Mouse (Mus musculus): Measurements from ENCODE around the gene Ngfr.
A peak's percentile ranks its signal among the peaks of the same experiment; 100 is the strongest.

Gene Ngfr

DNA sequence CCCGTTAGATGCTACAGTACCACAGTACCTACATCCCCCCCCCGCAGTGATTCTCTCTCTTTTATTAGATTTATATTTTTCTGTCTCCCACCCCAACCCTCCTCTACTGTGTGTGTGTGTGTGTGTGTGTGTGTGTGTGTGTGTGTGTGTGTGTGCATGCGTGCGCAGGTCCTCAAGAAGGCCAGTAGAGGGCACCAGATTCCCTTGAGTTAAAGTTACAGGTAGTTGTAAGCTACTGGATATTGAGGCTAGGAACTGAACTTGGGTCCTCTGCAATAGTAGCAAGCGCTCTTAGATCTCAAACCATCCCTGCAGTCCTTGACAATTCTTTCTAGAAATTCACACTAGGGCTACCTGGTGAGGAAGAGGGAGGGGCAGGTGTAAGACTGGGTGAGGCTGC lies 23.7 kb downstream of the Ngfr start:
- no peak for DNase-seq

GRCm38 (mm10) chr11:95560773-95561172 lies 26.8 kb downstream of the Ngfr start:
- DNase-seq = no peak

DNA sequence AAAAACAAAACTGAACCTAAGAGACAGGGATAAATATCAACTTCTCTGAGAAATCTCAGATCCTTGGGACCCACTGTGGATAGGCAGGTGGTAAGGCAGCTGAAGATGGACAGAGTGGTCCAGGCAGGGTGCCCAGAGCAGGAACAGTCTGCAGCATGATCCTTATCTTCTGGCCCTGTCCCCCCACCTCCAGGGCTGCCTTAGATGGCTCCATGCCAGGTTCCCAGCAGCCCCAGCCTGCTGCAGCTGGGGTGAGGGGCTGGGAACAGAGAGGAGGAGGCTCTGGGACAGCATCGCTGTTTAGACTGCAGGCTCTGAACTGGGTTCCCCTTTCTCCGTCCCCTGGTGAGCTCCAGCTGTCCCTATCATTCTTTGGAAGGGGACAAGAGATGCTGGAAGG lies 27.8 kb downstream of the Ngfr start:
- no peak for DNase-seq

DNA sequence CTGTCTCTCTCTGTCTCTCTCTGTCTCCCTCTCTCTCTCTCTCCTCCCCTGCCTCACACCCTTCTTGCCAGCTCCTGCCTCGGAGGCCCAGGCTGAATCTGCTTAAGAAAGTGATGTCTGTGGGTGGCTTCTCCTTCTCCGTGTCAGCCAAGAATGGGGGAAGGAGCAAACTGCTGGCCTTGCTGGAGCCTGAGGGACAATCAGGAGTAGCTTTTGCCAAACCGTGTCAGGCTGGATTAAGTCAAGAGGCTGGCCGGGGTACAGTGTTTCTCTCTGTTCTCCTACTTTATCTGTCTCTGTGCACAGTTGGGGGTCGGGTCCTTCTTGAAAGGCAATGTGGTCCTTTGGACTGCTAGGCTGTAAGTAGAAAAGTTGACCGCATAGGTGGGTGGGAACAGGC lies 29.8 kb downstream of the Ngfr start:
- DNase-seq = no peak

GRCm38 (mm10) chr11:95557032-95557431 lies 30.5 kb downstream of the Ngfr start:
- DNase-seq = no peak

- no peak for DNase-seq
These were observed 32.3 kb downstream of the Ngfr start for GRCm38 (mm10) chr11:95555279-95555678.

GRCm38 (mm10) chr11:95550301-95551021 lies 37.1 kb downstream of the Ngfr start:
- no peak for DNase-seq

DNA sequence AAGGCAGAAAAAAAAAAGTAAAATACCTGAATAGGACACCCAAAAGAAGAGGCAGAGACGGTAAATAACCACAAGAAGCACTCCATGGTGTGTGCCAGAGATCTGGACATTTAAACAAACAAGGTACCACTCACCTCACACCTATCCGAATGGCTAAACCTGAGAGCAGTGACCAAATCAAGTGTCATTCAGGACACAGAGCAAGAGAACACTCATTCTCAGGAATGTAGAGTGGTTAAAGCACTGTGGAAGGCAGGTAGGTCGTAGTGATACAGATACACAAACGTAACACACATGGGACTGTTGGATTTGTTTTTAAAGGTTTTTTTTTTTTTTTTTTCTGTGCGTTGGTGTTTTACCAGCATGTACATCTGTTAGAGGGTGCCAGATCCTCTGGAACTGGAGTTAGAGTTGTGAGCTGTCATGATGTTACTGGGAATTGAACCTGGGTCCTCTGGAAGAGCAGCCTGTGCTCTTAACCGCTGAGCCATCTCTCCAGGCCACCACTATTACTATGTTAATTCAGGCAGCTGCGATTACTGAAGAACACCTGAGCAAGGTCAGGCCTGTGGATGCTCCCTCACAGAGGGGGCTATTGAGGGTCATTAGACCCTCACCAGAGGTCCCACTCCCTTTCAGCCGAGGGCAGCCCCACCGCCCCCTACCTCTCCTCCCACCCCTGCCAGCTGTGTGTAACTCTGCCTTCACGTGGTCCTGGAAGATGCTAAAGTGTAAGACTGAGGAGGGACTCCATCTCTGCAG lies 41.3 kb downstream of the Ngfr start:
- no peak for DNase-seq

- no peak for DNase-seq
These were observed 42.8 kb downstream of the Ngfr start for GRCm38 (mm10) chr11:95544546-95545327.

- DNase-seq = no peak
These were observed 46.7 kb downstream of the Ngfr start for GRCm38 (mm10) chr11:95540637-95541385.

DNA sequence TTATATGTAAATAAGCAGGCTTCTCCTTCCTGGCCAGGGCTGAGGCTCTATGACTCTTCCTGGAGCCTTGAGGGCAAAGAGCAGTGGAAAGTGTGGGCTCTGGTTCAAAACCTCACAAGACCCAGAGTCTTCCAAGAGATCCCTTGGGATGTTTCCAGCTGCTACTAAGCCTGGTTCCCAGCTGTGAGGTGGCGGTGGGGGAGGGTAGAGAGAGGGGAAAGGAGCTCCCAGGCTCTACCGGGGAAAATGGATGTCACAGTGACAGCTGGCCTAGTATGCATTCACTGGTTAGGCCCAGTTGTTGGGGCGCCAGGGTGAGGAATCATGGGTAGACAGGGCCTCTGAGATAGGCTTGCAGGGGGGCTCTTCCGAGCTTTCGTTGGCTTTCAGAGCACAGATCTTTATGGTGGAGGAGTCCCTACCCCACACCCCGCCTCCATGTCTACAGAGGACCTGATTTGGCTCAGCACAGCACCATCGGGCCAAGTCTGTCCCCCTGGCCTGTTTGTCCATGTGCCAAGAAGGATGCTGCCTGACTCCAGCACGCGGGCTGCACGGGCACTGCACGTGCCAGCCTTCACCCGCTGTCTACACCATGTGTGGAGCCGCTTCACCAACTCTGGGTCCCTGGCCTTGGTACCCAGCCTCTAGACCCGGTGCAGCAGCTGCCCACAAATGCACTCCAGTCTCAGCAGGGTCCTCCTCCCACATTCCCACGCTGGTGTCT lies 49.0 kb downstream of the Ngfr start:
- no peak for DNase-seq

DNA sequence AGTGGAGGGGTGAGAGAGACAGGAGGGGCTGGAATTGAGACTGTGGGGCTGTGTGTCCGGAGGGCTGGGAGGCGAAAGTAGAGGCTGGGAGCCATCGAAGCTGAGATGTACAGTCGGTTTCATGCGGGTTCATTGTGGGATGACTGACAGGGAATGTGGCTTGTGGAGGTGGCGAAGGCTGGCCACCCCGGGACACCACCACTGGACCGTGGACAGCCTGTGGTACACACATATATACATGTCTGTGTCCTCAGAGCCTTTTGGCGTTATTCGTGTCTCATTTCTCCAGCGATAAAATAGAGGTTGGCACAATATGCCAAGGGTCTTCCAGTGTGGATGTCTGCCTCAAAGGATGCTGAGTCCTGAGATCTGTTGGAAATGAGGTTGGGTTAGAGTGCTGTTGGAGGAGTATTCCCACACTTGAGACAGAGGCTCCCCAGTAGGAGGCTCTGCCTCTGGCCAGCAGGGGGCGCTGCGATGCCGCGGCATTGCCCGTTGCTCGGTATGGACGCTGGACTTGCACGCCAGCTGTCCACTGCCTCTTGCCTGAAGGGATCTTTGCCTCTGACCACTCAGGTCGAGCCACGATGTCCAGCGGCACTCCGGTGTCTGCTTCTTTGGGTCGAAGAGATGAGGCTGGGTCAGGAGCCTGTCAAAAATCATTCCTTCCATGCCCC lies 53.9 kb downstream of the Ngfr start:
- peak; percentile 93 to 95 for DNase-seq

DNA sequence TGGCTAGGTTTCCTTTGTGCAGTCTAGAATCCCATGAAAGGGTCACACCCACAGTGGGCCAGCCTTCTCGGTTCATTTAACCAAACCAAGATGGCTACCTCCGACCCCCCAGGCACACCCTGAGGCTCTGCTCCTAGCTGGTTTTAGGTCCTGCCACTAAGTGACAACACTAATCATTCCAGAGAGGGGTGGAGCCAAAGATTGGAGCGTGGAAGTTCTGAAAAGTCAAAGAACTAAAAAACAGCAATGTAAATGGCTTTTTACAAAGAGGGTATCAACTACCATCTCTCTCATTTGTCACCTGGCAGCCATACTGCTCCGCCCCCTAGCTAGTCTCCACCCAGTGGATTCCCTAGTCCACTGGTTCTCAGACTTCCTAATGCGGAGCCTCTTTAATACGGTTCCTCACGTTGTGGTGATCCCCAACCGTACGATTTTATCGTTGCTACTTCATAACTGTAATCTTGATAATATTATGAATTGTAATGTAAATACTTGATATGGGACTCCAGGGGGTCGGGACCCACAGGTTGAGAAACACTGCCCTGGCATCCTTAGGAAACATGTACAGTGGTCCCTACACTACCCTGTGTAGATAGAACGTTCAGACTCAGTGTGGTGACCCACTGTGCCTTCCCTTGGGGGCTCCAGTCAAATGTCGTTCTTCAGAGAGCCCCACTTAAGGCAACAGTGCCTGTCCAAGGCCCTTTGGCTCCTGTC lies 55.0 kb downstream of the Ngfr start:
- no peak for DNase-seq

DNA sequence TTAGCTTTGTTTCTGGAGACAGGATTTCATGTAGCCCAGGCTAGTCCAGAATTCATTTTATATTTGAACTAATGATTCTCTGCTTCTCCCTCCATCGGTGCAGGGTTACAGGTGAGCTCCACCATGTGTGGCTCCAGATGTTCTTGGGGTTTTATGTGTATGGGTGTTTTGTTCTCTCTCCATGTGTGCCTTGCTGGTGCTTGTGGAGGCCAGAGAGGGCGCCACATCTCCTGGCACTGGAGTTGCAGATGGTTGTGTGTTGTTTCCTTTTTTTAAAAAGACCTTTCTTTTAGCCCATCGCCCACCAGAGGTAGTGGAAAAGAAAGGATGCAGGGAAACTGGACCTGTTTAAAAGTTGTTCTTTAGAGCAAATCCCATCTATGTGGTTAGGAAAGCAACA lies 59.3 kb downstream of the Ngfr start:
- no peak for DNase-seq

DNA sequence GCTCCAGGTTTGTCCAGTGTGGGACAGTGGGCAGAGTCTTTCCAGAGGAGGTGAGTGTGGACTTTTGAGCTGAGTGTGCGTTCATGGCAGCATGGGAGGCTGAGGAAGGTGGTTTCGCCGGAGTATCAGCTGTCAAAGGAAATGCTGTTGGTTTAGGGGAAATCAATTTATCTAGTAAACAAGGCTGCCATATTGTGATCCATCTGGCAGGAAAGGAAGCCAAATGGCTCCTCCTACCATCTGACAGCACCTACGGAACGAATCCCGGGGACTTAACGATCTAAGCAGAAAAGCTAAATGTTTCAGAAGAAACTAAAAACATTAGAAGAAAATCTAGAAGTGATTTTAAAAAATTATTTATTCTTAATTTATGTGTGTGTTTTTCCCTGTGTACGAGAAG lies 60.2 kb downstream of the Ngfr start:
- no peak for DNase-seq

GRCm38 (mm10) chr11:95521563-95521962 lies 66.0 kb downstream of the Ngfr start:
- DNase-seq = peak; percentile 87 to 90

DNA sequence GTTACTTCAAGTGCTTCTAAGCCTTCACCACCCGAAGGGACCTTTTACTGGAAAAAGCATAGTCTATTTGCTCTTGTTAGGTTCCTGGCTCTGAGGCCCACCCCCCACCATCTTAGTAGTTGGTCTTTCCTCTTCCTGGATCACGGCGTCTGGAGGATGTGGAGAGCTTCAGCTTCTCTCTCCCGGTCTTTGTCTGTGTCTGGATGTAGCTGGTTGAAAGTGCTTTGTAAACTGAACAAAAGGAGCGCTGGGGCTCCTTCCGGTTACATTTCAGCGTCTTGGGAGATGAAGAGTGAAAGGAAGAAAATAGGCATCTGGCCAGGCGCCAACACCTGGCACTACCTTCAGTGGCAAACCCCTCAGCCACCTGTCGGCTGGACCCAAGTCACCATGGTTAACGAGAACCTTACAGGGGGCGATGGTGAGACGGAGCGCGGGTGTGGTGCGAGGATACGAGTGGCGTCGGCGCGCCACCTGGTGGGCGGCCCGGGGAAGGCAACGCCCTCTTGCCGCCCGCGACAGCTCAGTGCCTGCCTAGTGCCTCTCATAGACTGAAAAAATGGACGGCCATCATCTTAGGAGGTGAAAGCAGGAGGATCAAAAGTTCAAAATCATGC lies 67.0 kb downstream of the Ngfr start:
- DNase-seq = peak; percentile 94 to 97

DNA sequence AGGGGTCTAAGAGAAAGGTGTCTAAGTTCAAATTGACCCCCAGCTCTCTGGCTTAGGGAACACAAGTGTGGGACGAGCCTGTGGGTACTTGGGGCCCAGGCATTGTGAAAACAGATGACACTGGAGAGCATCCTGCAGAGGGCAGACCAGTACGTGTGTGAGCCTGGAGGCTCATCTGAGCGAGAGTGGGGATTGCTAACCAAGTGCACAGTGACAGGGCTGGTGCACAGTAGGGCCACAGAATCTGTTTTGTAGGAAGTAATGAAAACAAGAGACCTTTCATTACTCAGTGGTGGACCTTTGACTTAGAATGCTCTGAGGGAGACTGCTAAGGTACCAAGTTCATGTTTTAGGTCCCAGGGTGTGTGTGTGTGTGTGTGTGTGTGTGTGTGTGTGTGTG lies 67.5 kb downstream of the Ngfr start:
- no peak for DNase-seq

DNA sequence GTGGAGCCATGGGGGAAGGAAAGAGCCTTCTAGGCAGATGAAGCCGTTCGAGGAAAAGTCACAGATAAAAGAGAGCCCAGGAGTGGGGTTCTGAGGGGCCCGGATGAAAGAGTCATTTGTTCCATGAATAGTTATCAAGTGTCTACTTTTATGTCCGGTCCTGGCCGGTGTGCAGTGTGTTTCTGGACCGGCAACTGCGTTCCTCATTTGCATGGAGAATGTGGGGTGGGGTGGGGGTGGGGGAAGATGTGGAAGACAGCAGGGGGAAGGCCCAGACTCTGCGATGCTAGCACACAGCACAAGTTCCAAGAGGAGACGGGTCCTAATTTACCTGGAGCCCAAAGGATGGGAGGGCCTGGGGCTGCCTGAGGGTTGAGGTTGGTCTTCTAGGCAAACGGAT lies 68.2 kb downstream of the Ngfr start:
- no peak for DNase-seq
